Mouse (Mus musculus): ENCODE measurements at regions not wholly inside any gene's neighbourhood (a gene's known extent, or its start where the extent isn't known, plus 50 kb on each side); places are given as distances from the start of the nearest gene placed in this dataset.

DNA sequence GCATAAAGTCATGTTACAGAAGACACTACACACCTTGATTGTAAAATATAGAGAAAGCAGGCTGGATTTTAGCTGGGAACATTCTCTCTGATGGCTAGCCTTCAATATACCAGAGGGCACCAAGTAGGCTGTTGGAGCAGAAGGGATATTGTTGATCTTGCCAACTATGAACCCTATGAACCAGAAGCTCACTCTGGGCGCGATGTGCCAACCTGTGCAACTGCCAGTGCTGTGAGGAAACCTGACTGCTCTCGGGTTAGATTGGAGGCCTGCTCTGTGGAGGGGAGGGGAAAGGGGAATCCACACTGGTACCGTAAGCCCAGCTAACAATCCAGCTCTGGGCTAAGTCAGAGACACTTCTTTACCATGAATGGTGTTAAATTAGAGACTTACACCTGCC lies 136.7 kb downstream of the Fam76b start:
- H3K36me3 ChIP-seq (ENCODE audit: control insufficient read depth, insufficient read depth, low read length) = no peaks in the 10 kb centered on the region
- H3K9ac ChIP-seq (ENCODE audit: low read depth, low read length) = no peak overlapping the region
- no peak overlapping the region for H3K4me3 ChIP-seq (ENCODE audit: low read length)
- no peaks in the 10 kb centered on the region for H3K27me3 ChIP-seq (replicated peaks; ENCODE audit: control insufficient read depth, insufficient read depth, low read length)
- no peak for ATAC-seq
- 90% methylated on average over 4 of the region's 4 CpGs for WGBS
- no peak overlapping the region for H3K27ac ChIP-seq (ENCODE audit: low read depth, low read length)
- peaks cover 2% of the 10 kb centered on the region for H3K4me1 ChIP-seq (ENCODE audit: control insufficient read depth, insufficient read depth, low read depth, low read length)
- H3K4me2 ChIP-seq (ENCODE audit: low read length) = no peak overlapping the region
- no peaks in the 10 kb centered on the region for H3K9me3 ChIP-seq (ENCODE audit: control insufficient read depth, low read length)

DNA sequence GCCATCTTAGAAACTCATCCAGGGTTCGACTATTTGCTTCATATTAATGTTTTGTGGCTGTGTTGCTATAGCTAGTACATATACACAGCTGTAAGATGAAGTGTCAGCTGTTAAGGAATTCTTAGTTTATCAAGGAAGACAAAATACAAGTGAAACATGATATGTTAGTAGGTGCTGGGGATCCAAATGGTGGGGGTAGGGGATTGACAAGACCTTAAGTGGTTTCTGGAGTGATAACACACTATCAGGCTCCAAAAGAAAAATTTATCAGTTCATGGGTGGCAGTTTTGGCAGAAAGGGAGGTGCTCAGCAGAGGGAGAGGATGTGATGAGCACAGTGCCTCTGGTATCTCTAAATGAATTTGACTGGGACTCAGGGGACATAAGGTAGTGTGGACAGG lies 138.7 kb downstream of the Fam76b start:
- H3K9me3 ChIP-seq (ENCODE audit: control insufficient read depth, low read length) = no peaks in the 10 kb centered on the region
- ATAC-seq = no peak
- H3K27ac ChIP-seq (ENCODE audit: low read depth, low read length) = no peak overlapping the region
- H3K4me2 ChIP-seq (ENCODE audit: low read length) = no peak overlapping the region
- no peaks in the 10 kb centered on the region for H3K27me3 ChIP-seq (replicated peaks; ENCODE audit: control insufficient read depth, insufficient read depth, low read length)
- H3K36me3 ChIP-seq (ENCODE audit: control insufficient read depth, insufficient read depth, low read length) = no peaks in the 10 kb centered on the region
- peaks cover 6% of the 10 kb centered on the region for H3K4me1 ChIP-seq (ENCODE audit: control insufficient read depth, insufficient read depth, low read depth, low read length)
- H3K4me3 ChIP-seq (ENCODE audit: low read length) = no peak overlapping the region
- no peak overlapping the region for H3K9ac ChIP-seq (ENCODE audit: low read depth, low read length)
- 84% methylated on average over 1 of the region's 1 CpGs for WGBS

DNA sequence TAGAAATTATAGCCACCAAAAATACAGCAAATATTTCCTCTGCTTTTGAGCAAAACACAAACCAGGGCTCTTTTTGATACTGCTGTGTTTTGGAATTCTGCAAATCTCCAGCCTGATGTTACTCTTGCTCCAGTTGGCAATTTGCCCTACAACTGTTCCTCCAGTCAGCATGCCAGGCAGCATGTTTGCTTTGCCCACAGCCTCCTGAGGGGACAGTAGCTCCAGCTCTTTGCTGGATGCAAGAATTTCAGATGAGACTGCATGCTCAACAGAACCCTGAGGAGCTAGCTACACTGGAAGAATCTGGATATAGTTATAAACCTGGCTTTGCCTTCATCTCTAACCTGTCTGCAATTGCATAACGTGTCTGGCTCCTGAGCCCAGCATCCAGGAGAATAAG lies 141.7 kb downstream of the Fam76b start:
- peaks cover 6% of the 10 kb centered on the region for H3K4me1 ChIP-seq (ENCODE audit: control insufficient read depth, insufficient read depth, low read depth, low read length)
- WGBS = 27% methylated on average over 1 of the region's 1 CpGs
- no peak overlapping the region for H3K9ac ChIP-seq (ENCODE audit: low read depth, low read length)
- peak; percentile 63; the same call in 1 of the 2 replicates for ATAC-seq
- H3K4me3 ChIP-seq (ENCODE audit: low read length) = no peak overlapping the region
- no peak overlapping the region for H3K4me2 ChIP-seq (ENCODE audit: low read length)
- no peaks in the 10 kb centered on the region for H3K36me3 ChIP-seq (ENCODE audit: control insufficient read depth, insufficient read depth, low read length)
- H3K27ac ChIP-seq (ENCODE audit: low read depth, low read length) = 0 out of 2 replicates have a peak overlapping the region, but pooled peaks have one; percentile 42
- H3K9me3 ChIP-seq (ENCODE audit: control insufficient read depth, low read length) = no peaks in the 10 kb centered on the region
- H3K27me3 ChIP-seq (replicated peaks; ENCODE audit: control insufficient read depth, insufficient read depth, low read length) = no peaks in the 10 kb centered on the region

DNA sequence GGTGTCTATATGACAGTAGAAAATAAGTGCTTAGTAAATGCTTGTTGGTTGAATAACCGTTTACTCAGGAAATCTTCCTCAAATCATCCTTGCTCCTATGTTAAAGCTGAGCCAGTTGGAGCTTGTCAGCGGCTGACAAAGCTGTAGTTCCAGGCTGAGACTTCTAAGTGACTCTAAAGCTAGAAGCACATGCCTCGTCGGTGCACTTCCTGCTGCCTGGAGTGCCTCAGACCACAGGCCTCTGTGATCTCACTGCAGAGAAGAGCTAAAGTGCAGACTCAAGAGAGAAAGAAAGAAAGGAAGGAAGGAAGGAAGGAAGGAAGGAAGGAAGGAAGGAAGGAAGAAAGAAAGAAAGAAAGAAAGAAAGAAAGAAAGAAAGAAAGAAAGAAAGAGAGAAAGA lies 146.1 kb downstream of the Fam76b start:
- no peak overlapping the region for H3K9ac ChIP-seq (ENCODE audit: low read depth, low read length)
- ATAC-seq = no peak
- 83% methylated on average over 4 of the region's 4 CpGs for WGBS

DNA sequence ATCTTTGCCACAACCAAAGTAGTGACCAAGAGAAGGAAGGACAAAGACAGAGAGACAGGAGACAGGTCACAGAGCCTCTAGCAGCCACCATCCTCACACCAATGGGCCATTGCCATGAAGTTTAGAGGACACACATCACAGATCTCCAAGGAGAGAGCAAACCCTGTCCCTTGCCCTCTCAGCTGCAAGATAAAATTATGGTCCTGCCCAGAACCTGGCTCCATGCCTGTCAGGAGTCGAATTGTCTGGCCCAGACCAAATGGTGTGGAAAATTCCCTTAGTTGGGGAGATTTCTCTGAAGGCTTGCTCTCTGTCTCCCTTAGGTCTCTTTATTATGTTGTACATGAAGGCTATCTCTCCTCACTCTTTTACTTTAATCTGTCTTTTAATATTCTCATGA lies 147.4 kb downstream of the Fam76b start:
- Histone ChIP-seq H3K4me1 (ENCODE audit: control insufficient read depth, insufficient read depth, low read depth, low read length) (no peaks in the 10 kb centered on the region), H3K9ac (ENCODE audit: low read depth, low read length) (no peak overlapping the region), H3K27ac (ENCODE audit: low read depth, low read length) (no peak overlapping the region), H3K36me3 (ENCODE audit: control insufficient read depth, insufficient read depth, low read length) (no peaks in the 10 kb centered on the region), H3K27me3 (replicated peaks; ENCODE audit: control insufficient read depth, insufficient read depth, low read length) (no peaks in the 10 kb centered on the region), H3K9me3 (ENCODE audit: control insufficient read depth, low read length) (no peaks in the 10 kb centered on the region), H3K4me2 (ENCODE audit: low read length) (no peak overlapping the region), H3K4me3 (ENCODE audit: low read length) (no peak overlapping the region)
- ATAC-seq = no peak
- WGBS = 47% methylated on average over 1 of the region's 1 CpGs

More for the DNA sequence above, 146.1 kb downstream of the Fam76b start:
- H3K4me1 ChIP-seq (ENCODE audit: control insufficient read depth, insufficient read depth, low read depth, low read length) = peaks cover 6% of the 10 kb centered on the region
- no peak overlapping the region for H3K4me3 ChIP-seq (ENCODE audit: low read length)
- no peak overlapping the region for H3K27ac ChIP-seq (ENCODE audit: low read depth, low read length)
- H3K27me3 ChIP-seq (replicated peaks; ENCODE audit: control insufficient read depth, insufficient read depth, low read length) = no peaks in the 10 kb centered on the region
- no peaks in the 10 kb centered on the region for H3K9me3 ChIP-seq (ENCODE audit: control insufficient read depth, low read length)
- no peaks in the 10 kb centered on the region for H3K36me3 ChIP-seq (ENCODE audit: control insufficient read depth, insufficient read depth, low read length)
- H3K4me2 ChIP-seq (ENCODE audit: low read length) = no peak overlapping the region

DNA sequence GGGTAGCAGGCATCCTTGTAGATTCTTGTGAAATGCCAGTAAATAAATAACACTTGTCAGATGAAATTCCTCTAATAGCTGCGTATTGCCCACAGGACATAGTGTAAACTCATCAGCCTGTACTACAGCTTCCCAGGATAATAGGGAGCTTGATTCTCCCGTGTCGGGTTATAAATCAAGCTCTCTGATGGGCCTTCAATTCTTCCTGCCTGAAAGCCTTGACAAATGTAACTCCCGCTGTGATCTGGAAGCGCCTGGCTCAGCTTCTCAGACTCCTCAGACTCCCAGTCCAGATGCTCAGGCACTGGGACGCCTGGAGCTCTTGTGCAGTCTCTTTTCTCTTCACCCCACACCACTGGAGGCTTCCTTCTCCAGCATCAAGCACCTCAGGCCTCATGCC lies 151.3 kb downstream of the Fam76b start:
- H3K4me2 ChIP-seq (ENCODE audit: low read length) = no peak overlapping the region
- no peaks in the 10 kb centered on the region for H3K36me3 ChIP-seq (ENCODE audit: control insufficient read depth, insufficient read depth, low read length)
- H3K4me1 ChIP-seq (ENCODE audit: control insufficient read depth, insufficient read depth, low read depth, low read length) = no peaks in the 10 kb centered on the region
- no peak overlapping the region for H3K27ac ChIP-seq (ENCODE audit: low read depth, low read length)
- H3K9me3 ChIP-seq (ENCODE audit: control insufficient read depth, low read length) = no peaks in the 10 kb centered on the region
- no peak overlapping the region for H3K9ac ChIP-seq (ENCODE audit: low read depth, low read length)
- no peak overlapping the region for H3K4me3 ChIP-seq (ENCODE audit: low read length)
- H3K27me3 ChIP-seq (replicated peaks; ENCODE audit: control insufficient read depth, insufficient read depth, low read length) = no peaks in the 10 kb centered on the region
- ATAC-seq = peak; percentile 70
- WGBS = 33% methylated on average over 6 of the region's 6 CpGs

DNA sequence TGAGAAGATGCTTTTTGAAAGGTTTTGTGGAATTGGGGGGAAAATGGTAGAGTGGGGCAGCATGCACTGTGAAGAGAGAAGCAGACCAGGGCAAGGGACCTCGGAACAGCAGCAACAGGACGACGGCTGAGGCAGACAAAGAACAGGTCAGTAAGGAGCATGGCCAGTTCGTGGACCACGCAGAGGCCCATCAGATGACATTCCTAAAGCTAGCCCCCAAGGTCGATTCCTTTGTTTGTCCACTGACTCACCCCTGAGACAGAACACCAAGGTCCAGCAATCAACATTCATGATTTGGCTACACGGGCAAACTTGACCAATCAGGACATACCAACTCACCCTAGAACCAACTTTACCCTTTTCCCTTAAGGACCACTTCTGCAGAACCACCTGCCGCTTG lies 160.0 kb downstream of the Fam76b start:
- no peak overlapping the region for H3K4me3 ChIP-seq (ENCODE audit: low read length)
- H3K36me3 ChIP-seq (ENCODE audit: control insufficient read depth, insufficient read depth, low read length) = no peaks in the 10 kb centered on the region
- no peak overlapping the region for H3K4me2 ChIP-seq (ENCODE audit: low read length)
- no peak overlapping the region for H3K27ac ChIP-seq (ENCODE audit: low read depth, low read length)
- 85% methylated on average over 8 of the region's 8 CpGs for WGBS
- no peak for ATAC-seq
- H3K27me3 ChIP-seq (replicated peaks; ENCODE audit: control insufficient read depth, insufficient read depth, low read length) = no peaks in the 10 kb centered on the region
- no peaks in the 10 kb centered on the region for H3K4me1 ChIP-seq (ENCODE audit: control insufficient read depth, insufficient read depth, low read depth, low read length)
- no peak overlapping the region for H3K9ac ChIP-seq (ENCODE audit: low read depth, low read length)
- H3K9me3 ChIP-seq (ENCODE audit: control insufficient read depth, low read length) = no peaks in the 10 kb centered on the region

DNA sequence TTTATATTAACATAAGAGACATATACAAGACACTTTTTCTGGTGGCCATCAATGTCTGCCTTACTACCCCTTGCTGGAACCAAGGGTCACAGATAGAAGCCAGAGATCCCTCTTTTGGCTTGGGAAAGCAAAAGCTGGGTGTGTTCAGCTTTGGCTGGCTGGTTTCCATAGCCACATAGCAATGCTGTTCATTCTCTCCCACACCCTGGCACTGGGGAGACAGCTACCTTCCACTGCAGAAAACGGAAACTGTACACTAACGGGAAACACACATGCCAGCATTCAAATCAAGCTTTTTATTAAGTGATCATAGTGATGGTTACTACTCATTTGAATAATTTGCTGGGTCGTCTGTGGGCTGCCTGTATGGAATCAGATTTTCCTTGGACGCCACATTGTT lies 161.4 kb downstream of the Fam76b start:
- ATAC-seq = no peak
- H3K36me3 ChIP-seq (ENCODE audit: control insufficient read depth, insufficient read depth, low read length) = no peaks in the 10 kb centered on the region
- 76% methylated on average over 4 of the region's 4 CpGs for WGBS
- H3K4me2 ChIP-seq (ENCODE audit: low read length) = no peak overlapping the region
- no peak overlapping the region for H3K9ac ChIP-seq (ENCODE audit: low read depth, low read length)
- no peak overlapping the region for H3K4me3 ChIP-seq (ENCODE audit: low read length)
- no peaks in the 10 kb centered on the region for H3K9me3 ChIP-seq (ENCODE audit: control insufficient read depth, low read length)
- H3K27ac ChIP-seq (ENCODE audit: low read depth, low read length) = no peak overlapping the region
- H3K4me1 ChIP-seq (ENCODE audit: control insufficient read depth, insufficient read depth, low read depth, low read length) = no peaks in the 10 kb centered on the region
- no peaks in the 10 kb centered on the region for H3K27me3 ChIP-seq (replicated peaks; ENCODE audit: control insufficient read depth, insufficient read depth, low read length)

DNA sequence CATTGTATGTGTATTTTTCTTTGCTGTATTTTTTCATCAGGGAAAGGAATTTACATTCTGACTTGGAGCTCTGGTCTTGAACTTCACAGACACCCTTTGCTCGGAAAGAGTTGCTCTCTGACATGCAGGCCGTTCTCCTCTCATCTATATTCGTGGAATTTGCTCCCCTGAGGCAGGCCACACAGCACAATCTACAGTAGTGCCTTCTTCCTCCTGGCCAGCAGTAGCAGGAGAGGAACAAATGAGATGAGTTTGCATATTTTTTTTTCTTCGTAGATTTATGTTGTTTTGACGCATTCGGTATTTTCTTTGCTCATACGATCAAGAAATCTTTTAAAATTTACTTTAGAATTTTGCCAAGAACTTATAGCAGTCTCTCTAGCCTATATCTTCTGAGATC lies 163.4 kb downstream of the Fam76b start:
- Histone ChIP-seq H3K4me1 (ENCODE audit: control insufficient read depth, insufficient read depth, low read depth, low read length) (no peaks in the 10 kb centered on the region), H3K27me3 (replicated peaks; ENCODE audit: control insufficient read depth, insufficient read depth, low read length) (no peaks in the 10 kb centered on the region), H3K4me2 (ENCODE audit: low read length) (no peak overlapping the region), H3K36me3 (ENCODE audit: control insufficient read depth, insufficient read depth, low read length) (no peaks in the 10 kb centered on the region), H3K27ac (ENCODE audit: low read depth, low read length) (no peak overlapping the region), H3K9me3 (ENCODE audit: control insufficient read depth, low read length) (no peaks in the 10 kb centered on the region), H3K4me3 (ENCODE audit: low read length) (no peak overlapping the region), H3K9ac (ENCODE audit: low read depth, low read length) (no peak overlapping the region)
- no peak for ATAC-seq
- 71% methylated on average over 7 of the region's 7 CpGs for WGBS

DNA sequence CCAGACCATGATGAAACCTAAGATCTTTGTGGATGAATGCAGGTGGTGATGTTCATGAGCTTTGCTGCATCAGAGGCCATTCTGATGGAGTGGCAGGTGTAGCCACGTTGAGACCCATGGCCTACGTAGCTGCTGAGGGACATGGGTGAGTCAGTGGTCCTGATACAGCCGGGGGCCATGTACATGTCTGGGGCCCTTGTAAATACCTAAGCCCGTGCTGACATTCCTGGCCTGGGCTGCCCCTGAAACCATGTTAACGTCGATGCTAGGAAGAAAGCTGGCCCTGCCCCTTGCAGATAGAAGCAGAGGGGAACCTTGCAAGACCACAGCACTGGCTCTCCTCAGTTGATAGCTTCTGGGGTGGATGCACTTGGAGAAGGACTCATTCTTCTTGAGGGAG lies 165.2 kb downstream of the Fam76b start:
- Histone ChIP-seq H3K9me3 (ENCODE audit: control insufficient read depth, low read length) (no peaks in the 10 kb centered on the region), H3K4me1 (ENCODE audit: control insufficient read depth, insufficient read depth, low read depth, low read length) (no peaks in the 10 kb centered on the region), H3K27me3 (replicated peaks; ENCODE audit: control insufficient read depth, insufficient read depth, low read length) (no peaks in the 10 kb centered on the region), H3K27ac (ENCODE audit: low read depth, low read length) (no peak overlapping the region), H3K36me3 (ENCODE audit: control insufficient read depth, insufficient read depth, low read length) (no peaks in the 10 kb centered on the region), H3K4me3 (ENCODE audit: low read length) (no peak overlapping the region), H3K4me2 (ENCODE audit: low read length) (no peak overlapping the region), H3K9ac (ENCODE audit: low read depth, low read length) (no peak overlapping the region)
- WGBS = 89% methylated on average over 6 of the region's 6 CpGs
- ATAC-seq = no peak

Measured in hindbrain, embryonic 16.5 days (tissue).